Mouse (Mus musculus): ENCODE results near the gene Ampd3. TPM values are rescaled to one million over a fixed set of nuclear protein-coding genes. Genes with fewer than 3 reads are reported as not detected.

Gene Ampd3
- polyA plus RNA-seq, 1 experiment from 2014 or later = 8.5 TPM

GRCm38 (mm10) chr7:110855604-110856003, 87.6 kb downstream of the Ampd3 start:
- Histone ChIP-seq H3K27me3 (replicated peaks; ENCODE audit: control insufficient read depth, insufficient read depth, low read length) (no peaks in the 10 kb centered on the region), H3K4me1 (replicated peaks; ENCODE audit: control insufficient read depth, insufficient read depth, low read length) (peaks cover 11% of the 10 kb centered on the region), H3K27ac (ENCODE audit: low read length) (no peak overlapping the region), H3K9ac (replicated peaks; ENCODE audit: low read depth, low read length) (no peak overlapping the region), H3K9me3 (ENCODE audit: control insufficient read depth, low read length) (no peaks in the 10 kb centered on the region), H3K4me3 (replicated peaks; ENCODE audit: low read length) (no peak overlapping the region), H3K36me3 (ENCODE audit: control insufficient read depth, insufficient read depth) (no peaks in the 10 kb centered on the region), H3K4me2 (ENCODE audit: low read length) (no peak overlapping the region)
- WGBS = 75% methylated on average over 1 of the region's 1 CpGs
- ATAC-seq = no peak

- no peaks in the 10 kb centered on the region for H3K36me3 ChIP-seq (ENCODE audit: control insufficient read depth, insufficient read depth)
Measured at GRCm38 (mm10) chr7:110860129-110860528, 92.1 kb downstream of the Ampd3 start.

More at GRCm38 (mm10) chr7:110860129-110860528, 92.1 kb downstream of the Ampd3 start:
- WGBS = 90% methylated on average over 5 of the region's 5 CpGs
- Histone ChIP-seq H3K4me1 (replicated peaks; ENCODE audit: control insufficient read depth, insufficient read depth, low read length) (0 out of 2 replicates have a peak, but pooled peaks cover 1% of the 10 kb centered on the region), H3K27ac (ENCODE audit: low read length) (no peak overlapping the region), H3K27me3 (replicated peaks; ENCODE audit: control insufficient read depth, insufficient read depth, low read length) (no peaks in the 10 kb centered on the region), H3K4me3 (replicated peaks; ENCODE audit: low read length) (no peak overlapping the region), H3K9me3 (ENCODE audit: control insufficient read depth, low read length) (no peaks in the 10 kb centered on the region), H3K4me2 (ENCODE audit: low read length) (no peak overlapping the region), H3K9ac (replicated peaks; ENCODE audit: low read depth, low read length) (no peak overlapping the region)
- no peak for ATAC-seq

Small RNA genes lying within 50 kb of the gene (microRNA-seq; reads per million reads assigned to microRNA genes)
- not detected for gene Gm47282

Other genes with a start within 250 kb of the Ampd3 start
- 75.4 and 75.7 TPM in 2 replicates for gene Sbf2, start 153.3 kb upstream of the Ampd3 start, polyA plus RNA-seq (2015; fragmentation: Nextera tagmentation; extraction: Ambion mirVana)
- 3.8 and 6.4 TPM in 2 replicates for gene Adm, start 140.5 kb upstream of the Ampd3 start, polyA plus RNA-seq (2015; fragmentation: Nextera tagmentation; extraction: Ambion mirVana)
- gene Rnf141, start 76.3 kb downstream of the Ampd3 start, polyA plus RNA-seq (2015; fragmentation: Nextera tagmentation; extraction: Ambion mirVana) = 45.6 and 51.0 TPM in 2 replicates
- gene Lyve1, start 95.0 kb downstream of the Ampd3 start, polyA plus RNA-seq (2015; fragmentation: Nextera tagmentation; extraction: Ambion mirVana) = 5.2 and 8.1 TPM in 2 replicates
- 0.60 and 1.3 TPM in 2 replicates for gene Mrvi1, start 214.3 kb downstream of the Ampd3 start, polyA plus RNA-seq (2015; fragmentation: Nextera tagmentation; extraction: Ambion mirVana)